Mouse (Mus musculus) embryo, embryonic 11.5 days (tissue): Measurements from ENCODE around the gene Rbm39.
"Not testable (repeated sequence)": the region's sequence is repeated elsewhere in the genome, so short reads cannot be mapped to it uniquely, and the experiment has no call there.

Experiments
- DNase-seq: peaks from one replicate; pipeline ENCODE4 v3.0.0-alpha.2; 2012; ENCODE audit warnings: low read depth, low spot score

Rbm39 gene

DNA sequence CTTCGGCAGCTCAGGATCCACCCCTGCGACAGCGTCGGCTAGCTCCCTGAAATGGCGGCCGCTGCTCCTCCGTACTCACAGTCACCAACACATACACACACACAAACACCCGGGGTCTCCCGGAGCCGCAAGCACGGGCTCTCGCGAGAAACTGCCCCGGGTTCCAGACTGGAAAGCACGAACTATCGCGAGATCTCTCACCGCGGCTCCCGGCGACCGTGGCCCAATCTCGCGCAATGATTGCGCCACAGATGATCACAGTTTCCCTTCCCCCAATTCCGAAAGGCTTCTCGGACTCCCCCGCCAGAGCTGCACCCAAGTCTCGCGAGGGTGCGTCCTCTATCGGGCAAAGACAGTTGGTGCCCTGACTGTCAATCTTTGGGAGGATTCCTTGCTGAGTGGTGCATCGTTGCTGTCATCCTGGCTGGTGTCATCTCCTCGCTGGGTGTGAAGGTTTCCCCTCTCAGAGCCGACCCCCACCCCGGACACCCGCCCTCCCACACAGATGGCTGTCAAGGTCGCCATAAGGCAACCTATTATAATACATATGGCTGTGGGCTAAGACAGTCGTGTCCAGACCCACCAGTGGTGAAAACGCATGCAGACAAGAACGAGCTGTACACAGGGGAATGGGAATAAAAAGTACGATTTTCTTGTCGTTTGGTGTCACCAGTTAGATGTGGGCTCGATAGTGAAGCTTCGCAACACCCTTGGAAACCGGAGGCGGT is at the start of gene Rbm39:
TSS of gene Rbm39 (minus strand) at position 145 of the 728 bp plus-strand sequence.
- DNase-seq, result peak; percentile 99

DNA sequence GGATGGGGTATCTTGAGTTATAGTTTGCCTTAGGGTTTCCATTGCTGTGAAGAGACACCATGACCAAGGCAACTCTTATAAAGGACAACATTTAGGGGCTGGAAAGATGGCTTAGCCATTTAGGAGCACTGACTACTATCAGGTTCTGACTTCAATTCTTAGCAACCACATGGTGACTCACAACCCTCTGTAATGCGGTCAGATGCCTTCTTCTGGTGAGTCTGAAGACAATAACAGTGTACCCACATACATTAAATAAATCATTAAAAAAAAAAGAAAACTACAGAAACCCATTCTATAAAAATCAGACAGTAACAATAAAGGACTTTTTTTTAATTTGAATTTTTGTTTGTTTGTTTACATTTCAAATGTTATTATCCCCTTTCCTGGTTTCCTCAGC is 49.1 kb upstream of the Rbm39 start:
- DNase-seq, result no peak

DNA sequence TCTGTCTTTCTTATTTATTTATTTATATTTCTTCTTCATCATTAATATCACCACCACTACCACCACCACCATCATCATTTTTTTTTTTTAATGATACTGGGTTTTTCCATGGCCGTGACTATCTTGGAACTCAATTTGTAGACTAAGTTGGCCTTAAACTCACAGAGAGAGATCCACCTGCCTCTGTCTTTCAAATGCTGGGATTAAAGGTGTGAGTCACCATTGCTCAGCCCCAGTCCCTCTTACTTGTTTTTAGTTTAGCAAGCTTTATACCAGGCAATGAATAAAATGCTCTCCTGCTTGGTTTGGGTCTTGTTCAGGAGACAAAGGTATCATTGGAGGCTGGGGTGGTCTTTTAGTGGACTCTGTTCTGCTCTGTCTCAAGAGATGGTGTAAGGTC is 47.7 kb upstream of the Rbm39 start:
- no peak for DNase-seq

DNA sequence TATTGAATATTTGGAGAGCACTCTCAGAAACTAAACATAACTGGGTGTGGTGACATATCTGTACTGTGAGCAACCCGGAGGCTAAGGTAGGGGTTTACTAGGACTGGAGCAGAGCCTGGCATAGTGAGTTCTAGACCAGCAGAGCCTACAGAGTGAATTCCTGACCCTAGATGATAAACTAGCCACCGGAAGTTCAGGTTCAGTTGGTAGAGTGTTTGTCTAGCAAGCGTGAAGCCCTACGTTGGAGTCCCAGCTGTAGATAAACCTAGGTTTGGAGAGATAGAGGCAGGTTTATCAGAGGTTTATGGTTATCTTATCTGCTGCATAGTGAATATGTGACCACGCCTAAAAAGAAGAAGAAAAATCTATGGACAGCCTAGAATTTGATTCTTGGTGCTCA is 44.0 kb upstream of the Rbm39 start:
- no peak for DNase-seq

DNA sequence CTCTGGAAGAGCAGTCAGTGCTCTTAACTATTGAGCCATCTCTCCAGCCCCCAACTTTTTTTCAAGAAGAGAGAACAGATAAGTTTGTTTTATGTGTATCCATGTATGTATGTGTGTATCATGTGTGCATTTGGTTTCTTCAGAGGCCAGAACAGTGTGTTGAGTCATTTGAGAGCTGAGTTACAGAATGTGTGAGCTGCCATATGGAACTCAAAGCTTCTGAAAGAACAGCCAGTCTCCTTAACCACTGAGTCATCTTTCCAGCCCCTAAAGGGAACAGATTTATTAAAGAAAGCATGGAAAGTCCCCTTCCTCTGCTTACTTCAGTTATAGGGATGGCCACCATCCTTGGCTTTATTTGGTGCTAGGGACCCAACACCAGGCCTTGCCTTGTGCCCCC is 42.1 kb upstream of the Rbm39 start:
- DNase-seq, result no peak

DNA sequence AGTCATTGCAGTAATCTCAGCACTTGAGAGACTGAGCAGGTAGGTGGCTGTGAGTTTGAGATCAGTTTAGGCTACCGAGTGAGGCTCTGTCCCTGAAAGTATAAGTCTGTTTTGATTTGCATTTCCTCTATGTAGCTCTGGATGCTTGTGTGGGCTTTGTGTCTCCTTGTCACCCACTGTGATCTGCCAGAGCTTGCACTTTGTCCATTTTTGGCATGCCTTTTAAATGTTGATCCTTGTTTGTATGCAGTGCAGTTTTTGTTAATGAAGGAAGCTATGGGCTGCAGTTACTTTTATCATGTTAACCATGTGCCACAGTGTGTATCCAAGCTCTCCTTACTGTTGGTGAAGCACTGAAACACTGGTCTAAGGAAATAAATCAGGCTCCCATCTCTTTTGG is 37.7 kb upstream of the Rbm39 start:
- no peak for DNase-seq

DNA sequence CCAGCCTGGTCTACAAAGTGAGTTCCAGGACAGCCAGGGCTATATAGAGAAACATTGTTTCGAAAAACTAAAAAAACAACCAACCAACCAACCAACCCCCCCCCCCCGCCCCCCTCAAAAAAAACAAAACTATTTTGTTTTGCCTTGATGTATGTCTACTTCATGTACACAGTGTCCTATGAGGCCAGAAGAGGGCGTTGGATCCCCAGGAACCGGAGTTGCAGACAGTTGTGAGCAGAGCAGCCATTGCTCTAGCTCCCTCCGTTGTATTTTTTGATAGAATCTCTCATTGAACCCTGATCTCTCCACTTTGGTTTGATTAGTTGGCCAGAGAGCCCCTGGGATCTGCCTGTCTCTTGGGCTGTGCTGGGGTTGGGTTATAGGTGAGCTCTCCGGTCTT is 23.9 kb upstream of the Rbm39 start:
- DNase-seq, result no peak

DNA sequence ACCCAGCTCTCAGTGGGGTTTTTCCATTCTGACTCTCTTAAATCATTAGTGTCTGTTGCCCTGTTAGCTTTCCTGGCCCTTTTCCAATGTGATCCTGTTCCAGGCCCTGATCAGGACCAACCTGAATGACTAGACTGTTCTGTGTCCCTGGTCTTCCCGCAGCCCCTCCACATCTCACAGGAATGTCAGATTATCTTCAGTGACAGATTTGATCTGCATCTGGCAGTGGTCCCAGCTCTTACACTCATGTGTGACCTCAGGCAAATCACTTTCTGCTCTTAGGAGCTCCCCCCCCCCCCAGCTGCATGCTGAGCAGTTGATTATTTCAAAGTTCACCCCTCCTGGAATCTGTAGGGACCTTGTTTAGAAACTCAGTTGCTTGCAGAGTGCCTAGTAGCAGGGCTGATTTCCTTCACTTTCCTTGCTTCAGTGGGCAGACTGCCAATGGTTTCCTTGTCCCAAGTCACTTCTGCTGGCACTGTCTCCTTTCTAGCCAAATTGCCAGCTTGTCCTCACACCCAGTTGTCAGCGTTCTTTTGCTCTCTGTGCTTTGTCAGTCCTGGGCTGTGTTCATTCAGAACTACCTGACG is 22.9 kb upstream of the Rbm39 start:
- DNase-seq, result no peak

DNA sequence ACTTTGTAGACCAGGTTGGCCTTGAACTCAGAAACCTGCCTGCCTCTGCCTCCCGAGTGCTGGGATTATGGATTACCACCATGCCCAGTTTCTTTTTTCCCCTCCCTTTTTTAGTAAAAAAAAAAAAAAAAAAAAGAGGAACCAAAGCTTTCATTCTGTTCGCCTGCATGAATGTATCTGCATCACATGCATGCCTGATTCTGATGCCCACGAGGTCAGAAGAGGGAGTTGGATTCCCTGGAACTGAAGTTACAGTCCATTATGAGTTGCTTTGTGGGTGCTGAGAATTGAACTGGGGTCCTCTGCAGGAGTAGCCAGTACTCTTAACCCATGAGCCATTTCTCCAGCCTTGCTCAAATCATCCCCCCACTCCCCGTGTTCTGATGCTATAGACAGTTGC is 21.4 kb upstream of the Rbm39 start:
- DNase-seq, result no peak

DNA sequence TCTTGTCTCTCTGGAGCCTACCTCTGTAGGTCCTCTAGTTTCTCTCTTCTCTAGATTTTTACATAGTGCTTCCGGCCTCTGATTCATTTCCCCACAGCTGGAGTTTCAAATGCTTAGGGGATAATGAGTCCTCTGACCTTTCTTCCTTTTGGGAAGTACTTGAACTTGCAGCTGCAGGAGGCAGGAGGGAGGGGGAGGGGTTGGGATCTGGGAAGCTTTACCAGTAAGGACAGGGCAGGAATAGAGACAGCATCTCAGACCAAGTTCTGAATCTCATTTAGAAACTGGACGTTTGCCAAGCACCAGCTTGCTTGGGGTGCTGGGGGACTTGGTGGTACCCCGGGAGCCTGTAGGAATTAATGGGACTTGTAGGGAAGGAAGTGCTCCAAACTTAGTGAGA is 19.9 kb upstream of the Rbm39 start:
- no peak for DNase-seq

DNA sequence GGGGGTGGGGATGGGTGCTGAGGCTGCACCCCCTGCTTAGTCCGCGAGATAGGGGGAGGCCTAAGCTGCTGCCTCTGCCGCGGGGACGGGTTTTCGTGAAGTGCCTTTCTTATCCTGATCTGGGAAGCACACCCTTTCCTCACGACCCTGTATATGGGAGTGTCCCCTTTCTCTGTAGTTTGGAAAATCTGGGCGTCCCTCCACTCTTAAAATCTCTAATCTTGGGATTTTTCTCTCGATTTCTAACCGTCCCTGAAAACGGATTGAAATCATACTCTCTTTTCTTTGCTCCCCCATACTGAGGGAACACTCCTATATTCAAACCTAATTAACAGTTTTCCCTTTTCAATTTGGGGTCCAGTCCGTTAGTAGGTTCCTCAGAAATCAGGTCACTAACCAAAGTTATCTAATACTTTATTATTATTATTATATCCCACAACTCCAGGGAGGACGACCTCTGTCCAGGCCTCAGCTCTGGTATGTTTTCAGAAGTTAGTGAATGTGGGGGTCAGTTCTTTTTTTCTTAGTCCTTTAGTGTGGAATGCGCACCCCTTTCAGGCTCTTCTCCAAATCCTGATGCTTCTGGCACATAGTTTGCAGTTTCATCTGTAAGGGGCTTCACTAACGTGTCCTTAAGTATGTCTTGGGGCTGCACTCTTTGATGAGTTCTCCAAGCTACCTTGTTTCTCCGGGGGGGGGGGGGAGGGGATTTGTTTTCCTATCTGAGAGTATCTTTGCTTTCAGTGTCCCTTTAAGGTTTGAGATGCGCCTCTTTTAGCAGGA is 17.3 kb upstream of the Rbm39 start:
- DNase-seq, result no peak

DNA sequence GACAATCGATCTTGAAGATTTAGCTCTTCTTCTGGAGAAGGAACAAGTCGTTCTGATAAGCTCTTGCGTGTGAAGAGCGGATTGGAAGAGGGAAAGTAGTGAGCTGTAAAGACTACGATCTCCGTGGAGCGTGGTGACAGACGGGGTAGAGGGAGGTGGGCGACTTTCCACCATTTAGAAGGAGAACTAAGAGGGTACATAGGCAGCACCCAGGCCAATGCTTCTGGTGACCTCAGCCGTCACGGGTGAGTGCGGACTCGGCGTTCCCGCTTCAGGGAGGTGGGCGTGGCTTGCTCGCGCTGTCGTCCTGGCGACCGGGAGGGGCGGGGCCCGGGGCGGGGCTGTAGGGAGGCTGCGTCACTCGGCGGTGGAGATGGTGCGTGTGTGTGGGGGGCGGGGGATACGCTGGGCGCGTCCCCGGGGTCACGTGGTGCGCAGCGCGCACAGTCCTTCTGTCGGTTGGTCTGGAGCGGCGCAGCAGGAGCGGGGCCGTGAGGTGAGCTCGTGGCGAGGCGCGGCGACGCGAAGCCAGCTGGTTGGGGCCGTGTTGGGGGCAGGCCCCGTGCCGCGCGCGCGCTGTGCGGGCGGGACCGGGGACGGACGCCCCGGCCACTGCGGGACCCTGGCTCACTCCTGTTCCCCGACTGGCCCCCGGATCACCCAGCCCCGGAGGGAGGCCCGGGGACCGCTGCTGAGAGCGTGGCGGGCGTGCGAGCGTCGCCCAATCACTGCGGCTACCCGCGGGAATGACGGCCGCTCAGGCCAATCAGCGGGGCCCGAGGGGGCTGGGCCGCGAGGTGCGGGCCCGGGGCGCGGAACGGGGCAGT is 16.5 kb upstream of the Rbm39 start, which contains the start of gene Phf20:
TSS of gene Phf20 (plus strand) at position 165 of the 827 bp plus-strand sequence.
- DNase-seq, result peak; percentile 96

DNA sequence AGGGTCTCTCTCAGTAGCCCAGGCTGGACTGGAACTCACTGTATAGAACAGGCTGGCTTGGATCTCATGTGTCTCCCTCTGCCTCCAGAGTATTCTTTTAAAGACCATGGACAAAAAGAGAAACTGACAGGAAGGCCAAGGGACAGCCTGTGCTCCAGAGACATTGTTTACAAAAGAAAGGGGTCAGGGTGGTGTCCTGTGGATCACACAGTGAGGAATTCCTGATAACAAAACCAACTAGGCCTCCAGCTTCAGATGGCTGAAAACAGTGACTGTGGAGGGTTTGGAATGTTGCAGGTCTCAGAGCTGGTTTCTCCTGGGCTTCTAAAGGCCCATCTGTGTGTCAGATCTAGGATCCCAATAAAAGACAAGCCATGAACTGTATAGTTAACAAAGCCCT is 14.5 kb upstream of the Rbm39 start:
- no peak for DNase-seq

DNA sequence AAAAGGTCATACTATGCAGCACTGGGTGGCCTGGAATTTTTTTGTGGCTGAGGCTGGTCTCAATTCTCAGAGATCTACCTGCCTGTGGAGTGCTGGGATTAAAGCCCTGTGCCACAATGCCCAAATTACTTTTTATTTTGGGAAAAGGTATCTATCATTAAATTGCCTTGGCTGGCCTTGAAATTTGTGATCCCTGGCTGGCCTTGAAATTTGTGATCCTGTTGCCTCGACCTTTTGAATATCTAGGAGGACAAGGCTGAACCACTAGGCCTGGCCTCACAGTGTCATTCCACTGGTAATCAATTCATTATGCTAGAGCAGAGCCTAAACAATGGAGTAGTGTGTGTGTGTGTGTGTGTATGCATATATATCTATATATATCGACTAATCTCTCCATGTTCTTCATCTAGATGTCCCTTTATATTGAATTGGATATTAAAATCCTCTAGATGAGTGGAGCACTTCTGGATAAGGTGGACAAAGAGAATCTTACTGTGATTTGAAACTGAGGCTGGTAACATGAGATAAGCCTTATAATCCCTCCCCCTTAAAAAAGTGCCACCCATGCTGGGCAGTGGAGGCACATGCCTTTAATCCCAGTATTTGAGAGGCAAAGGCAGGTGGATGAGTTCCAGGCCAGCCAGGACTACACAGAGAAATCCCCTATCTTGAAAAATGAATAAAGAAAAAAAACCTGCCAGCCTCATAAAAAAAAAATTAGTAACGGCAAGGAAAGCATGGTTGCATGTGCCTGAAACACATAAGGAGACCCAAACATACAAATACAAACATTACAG is 13.2 kb upstream of the Rbm39 start:
- no peak for DNase-seq

DNA sequence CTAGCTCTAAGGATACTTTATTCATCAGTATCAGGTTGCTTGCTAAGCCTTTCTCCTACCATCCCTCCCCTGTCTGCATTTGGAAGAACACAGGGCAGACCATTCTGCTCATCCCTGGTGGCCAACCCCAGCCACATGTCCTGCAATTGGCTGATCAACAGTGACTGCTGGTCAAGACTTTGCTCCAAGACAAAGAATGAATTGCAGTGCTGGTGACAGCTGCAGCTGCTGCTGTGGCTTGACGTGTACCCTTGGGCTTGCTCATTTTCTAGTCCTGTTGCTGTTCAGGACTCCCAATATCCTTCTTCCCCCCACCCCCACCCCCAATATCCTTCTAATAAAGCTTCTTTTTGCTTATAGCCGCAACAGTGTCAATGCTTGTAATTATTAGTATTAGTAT is 12.0 kb upstream of the Rbm39 start:
- no peak for DNase-seq

DNA sequence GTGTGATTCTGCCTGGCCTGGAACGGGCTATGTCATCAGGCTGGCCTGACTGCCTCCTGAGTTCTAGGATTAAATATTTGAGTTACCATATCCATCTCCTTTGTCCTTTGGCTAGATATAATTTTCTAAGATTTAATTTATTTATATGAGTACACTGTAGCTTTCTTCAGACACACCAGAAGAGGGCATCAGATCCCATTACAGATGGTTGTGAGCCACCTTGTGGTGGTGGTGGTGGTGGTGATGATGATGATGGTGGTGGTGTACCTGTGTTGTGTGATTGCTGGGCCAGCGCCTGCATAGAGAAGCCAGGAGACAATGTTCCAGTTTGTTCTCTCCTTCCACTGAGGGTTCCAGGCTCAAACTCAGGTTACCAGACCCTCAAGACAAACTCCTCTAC is 11.5 kb upstream of the Rbm39 start:
- no peak for DNase-seq

DNA sequence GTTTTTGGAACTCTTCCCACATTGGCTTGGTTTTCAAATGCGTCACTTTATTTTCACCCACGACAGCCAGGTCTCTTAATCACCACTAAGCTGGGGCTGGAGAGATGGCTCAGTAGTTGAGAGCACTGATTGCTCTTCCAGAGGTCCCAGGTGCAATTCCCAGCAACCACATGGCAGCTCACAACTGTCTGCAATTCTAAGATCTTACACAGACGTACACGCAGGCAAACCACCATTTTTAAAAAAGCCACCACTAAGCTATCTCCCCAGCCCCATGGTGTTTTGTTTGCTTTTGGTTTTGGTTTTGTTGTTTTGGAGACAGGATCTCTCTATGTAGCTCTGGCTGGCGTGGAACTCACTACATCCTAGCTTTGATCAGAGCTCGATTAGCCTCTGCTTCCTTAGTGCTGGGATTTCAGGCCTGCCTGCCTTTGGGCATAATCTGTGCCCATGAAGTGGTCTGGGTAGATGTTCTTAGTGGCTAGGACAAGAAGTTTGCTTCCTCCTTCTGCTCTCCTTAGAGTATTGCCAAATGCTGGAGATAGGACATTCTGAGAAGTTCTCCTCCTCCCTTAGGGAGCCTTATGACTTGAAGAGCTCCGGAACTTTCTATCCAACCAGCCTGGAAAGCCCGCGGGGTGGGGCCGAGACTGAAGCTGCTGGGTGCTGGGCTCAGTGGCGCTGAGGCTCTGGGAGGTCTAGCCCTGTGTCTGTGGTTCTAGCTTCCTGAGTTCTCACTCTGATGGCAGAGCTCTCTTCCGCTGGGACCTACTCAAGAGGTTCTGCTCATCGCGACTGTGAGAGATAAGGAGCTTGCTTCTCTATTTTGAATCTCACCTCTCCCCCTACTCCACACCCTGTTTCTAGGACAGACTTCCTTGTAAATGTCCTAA is 10.2 kb upstream of the Rbm39 start:
- no peak for DNase-seq

DNA sequence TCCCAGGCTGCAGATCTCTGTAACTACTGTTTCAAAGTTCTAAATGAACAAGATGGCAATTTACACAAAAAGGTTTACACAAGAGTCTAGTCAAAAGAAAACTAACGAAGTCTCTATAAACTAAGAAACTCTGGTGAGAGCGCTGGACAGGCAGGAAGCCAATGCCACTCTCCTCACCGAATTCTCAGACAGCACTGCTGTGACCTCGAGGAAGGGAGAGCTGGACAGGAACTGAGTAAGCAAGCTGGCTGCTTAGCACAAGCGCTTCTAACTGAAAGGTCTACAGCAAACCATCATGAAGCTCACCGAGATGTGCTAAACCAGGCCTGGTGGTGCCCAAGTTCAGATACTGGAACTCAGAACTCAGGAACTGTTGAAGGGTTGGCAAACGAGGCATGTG is 9.2 kb upstream of the Rbm39 start:
- not testable (repeated sequence) for DNase-seq

DNA sequence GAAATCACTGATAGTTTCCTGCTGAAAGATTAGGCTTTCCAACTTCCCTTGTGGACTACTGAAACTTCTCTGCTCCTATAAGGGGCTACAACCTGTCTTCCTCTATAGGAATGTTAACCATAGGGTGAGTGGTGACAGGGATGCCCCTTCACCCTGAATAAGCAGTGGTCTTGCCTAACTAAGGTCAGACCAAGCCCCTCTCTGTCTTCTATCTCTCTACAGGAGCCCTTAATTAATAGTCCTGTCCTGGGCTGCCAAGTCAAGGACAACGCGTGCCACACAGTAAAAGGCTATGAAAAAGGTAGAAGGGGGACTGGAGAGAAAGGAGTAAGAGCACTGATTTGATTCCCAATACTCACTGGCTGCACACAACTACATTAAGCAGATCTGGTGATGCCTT is 1.6 kb upstream of the Rbm39 start:
- DNase-seq, result no peak
